Mouse (Mus musculus): ENCODE data around the gene Chrdl2. TPM values are rescaled to one million over a fixed set of nuclear protein-coding genes. Genes with fewer than 3 reads are reported as not detected.

The Chrdl2 gene
- total and polyA plus RNA-seq, 3 experiments, result 0.16 to 0.18 TPM; not detected in 1

- Histone ChIP-seq H3K36me3 (ENCODE audit: control insufficient read depth, insufficient read depth, low read length) (no peaks in the 10 kb centered on the region), H3K4me3 (no peak overlapping the region), H3K4me1 (ENCODE audit: control insufficient read depth, insufficient read depth, low read length) (no peaks in the 10 kb centered on the region), H3K9ac (ENCODE audit: low read depth, low read length) (no peak overlapping the region), H3K79me2 (replicated peaks; ENCODE audit: control insufficient read depth, insufficient read depth, low read length) (no peaks in the 10 kb centered on the region), H3K27me3 (ENCODE audit: control insufficient read depth, insufficient read depth, low read length) (no peaks in the 10 kb centered on the region), H3K27ac (no peak overlapping the region)
- DNase-seq, result no peak
- intact Hi-C loops (cut with DNase I), result no loop called here
- WGBS, result 61% methylated on average over 6 of the region's 6 CpGs
- TF ChIP-seq CTCF (IDR thresholded peaks at IDR 0.05) (no peak), EP300 (IDR thresholded peaks at IDR 0.05; ENCODE audit: insufficient read depth, low read depth, low read length) (no peak), POLR2A (IDR thresholded peaks at IDR 0.05; ENCODE audit: insufficient read depth, low read depth, low read length) (no peak)
Measured at GRCm38 (mm10) chr7:100012515-100012914, 6.5 kb downstream of the Chrdl2 start.

DNA sequence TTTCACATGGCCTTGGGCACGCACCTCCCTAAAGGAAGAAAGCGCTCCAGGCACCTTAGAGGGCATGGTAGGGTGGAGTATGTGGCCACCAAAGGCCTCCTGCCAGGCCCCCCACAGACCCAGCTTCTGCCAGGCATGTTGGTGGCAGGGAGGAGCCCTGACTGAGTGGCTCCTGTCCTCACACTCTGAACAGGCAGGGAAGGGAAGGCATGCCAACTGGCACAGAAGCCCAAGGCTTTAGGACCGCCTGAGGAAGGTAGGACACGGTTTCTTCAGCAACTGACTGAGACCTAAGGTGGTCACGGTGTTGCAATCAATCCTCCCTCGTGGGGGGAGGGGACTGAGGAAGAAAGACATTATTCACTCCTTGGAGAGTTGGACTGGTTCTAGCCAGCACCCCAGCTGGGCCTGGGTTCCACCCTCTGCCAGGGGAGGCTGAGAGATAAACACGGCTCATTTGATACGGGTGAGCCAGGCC, 8.2 kb downstream of the Chrdl2 start:
- no peak overlapping the region for H3K9ac ChIP-seq (ENCODE audit: low read depth, low read length)
- H3K4me1 ChIP-seq (ENCODE audit: control insufficient read depth, insufficient read depth, low read length), result no peaks in the 10 kb centered on the region
- intact Hi-C loops (cut with DNase I), result no loop called here

DNA sequence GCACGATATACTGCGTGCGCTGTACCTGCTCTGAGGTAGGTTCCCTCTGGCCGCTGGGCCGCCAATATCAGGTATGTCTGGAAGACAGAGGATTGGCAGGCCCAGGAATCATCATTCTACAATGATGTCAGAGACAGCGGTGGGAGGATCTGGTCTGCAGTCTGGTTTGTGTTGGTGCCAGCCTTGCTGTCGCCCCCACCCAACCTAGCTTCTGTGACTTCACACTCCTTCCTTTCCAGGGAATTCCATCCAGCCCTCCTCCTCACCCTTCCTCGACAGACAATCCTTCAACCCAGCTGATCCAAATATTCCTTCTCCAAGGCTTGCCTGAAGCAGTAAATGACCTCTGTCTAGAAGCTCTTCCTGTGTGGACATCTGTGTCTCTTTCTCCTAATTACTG, 11.1 kb downstream of the Chrdl2 start:
- TF ChIP-seq EP300 (IDR thresholded peaks at IDR 0.05; ENCODE audit: insufficient read depth, low read depth, low read length) (no peak), CTCF (IDR thresholded peaks at IDR 0.05) (no peak), POLR2A (IDR thresholded peaks at IDR 0.05; ENCODE audit: insufficient read depth, low read depth, low read length) (no peak)
- H3K27me3 ChIP-seq (ENCODE audit: control insufficient read depth, insufficient read depth, low read length), result no peaks in the 10 kb centered on the region
- intact Hi-C loops (cut with DNase I), result no loop called here
- H3K79me2 ChIP-seq (replicated peaks; ENCODE audit: control insufficient read depth, insufficient read depth, low read length), result no peaks in the 10 kb centered on the region
- H3K27ac ChIP-seq, result no peak overlapping the region
- no peaks in the 10 kb centered on the region for H3K36me3 ChIP-seq (ENCODE audit: control insufficient read depth, insufficient read depth, low read length)
- H3K4me3 ChIP-seq, result no peak overlapping the region
- H3K4me1 ChIP-seq (ENCODE audit: control insufficient read depth, insufficient read depth, low read length), result no peaks in the 10 kb centered on the region
- 81% methylated on average over 8 of the region's 8 CpGs for WGBS
- no peak for DNase-seq
- H3K9ac ChIP-seq (ENCODE audit: low read depth, low read length), result no peak overlapping the region

More for the DNA sequence above, 8.2 kb downstream of the Chrdl2 start:
- Histone ChIP-seq H3K36me3 (ENCODE audit: control insufficient read depth, insufficient read depth, low read length) (no peaks in the 10 kb centered on the region), H3K27ac (no peak overlapping the region), H3K27me3 (ENCODE audit: control insufficient read depth, insufficient read depth, low read length) (no peaks in the 10 kb centered on the region), H3K4me3 (no peak overlapping the region), H3K79me2 (replicated peaks; ENCODE audit: control insufficient read depth, insufficient read depth, low read length) (no peaks in the 10 kb centered on the region)
- WGBS, result 50% methylated on average over 8 of the region's 8 CpGs
- peak in 1 of 2 experiments; percentile 37 for DNase-seq
- TF ChIP-seq POLR2A (IDR thresholded peaks at IDR 0.05; ENCODE audit: insufficient read depth, low read depth, low read length), result no peak
- TF ChIP-seq EP300 (IDR thresholded peaks at IDR 0.05; ENCODE audit: insufficient read depth, low read depth, low read length), result no peak
- no peak for TF ChIP-seq CTCF (IDR thresholded peaks at IDR 0.05)

DNA sequence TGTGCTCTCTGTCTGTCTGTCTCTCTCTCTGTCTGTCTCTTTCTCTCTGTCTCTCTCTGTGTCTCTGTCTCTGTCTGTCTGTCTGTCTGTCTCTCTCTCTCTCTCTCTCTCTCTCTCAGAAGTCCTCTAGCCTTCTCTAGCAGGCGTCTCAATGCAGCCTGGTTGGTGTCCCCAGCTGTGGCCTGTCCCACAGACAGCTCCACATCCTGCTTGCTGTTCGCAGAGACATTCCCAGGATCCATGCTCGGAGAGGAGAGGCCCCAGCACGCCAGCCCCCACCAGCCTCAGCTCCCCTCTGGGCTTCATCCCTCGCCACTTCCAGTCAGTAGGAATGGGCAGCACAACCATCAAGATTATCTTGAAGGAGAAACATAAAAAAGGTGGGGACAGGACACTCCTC, 21.4 kb downstream of the Chrdl2 start:
- Histone ChIP-seq H3K4me1 (ENCODE audit: control insufficient read depth, insufficient read depth, low read length) (no peaks in the 10 kb centered on the region), H3K79me2 (replicated peaks; ENCODE audit: control insufficient read depth, insufficient read depth, low read length) (no peaks in the 10 kb centered on the region), H3K4me3 (no peak overlapping the region), H3K27me3 (ENCODE audit: control insufficient read depth, insufficient read depth, low read length) (no peaks in the 10 kb centered on the region; the same call in 1 of the 2 replicates), H3K36me3 (ENCODE audit: control insufficient read depth, insufficient read depth, low read length) (no peaks in the 10 kb centered on the region), H3K9ac (ENCODE audit: low read depth, low read length) (no peak overlapping the region), H3K27ac (no peak overlapping the region)
- 60% methylated on average over 5 of the region's 5 CpGs for WGBS
- intact Hi-C loops (cut with DNase I), result no loop called here
- DNase-seq, result no peak
- TF ChIP-seq POLR2A (IDR thresholded peaks at IDR 0.05; ENCODE audit: insufficient read depth, low read depth, low read length), result no peak
- TF ChIP-seq CTCF (IDR thresholded peaks at IDR 0.05), result no peak
- no peak for TF ChIP-seq EP300 (IDR thresholded peaks at IDR 0.05; ENCODE audit: insufficient read depth, low read depth, low read length)

- Histone ChIP-seq H3K36me3 (ENCODE audit: control insufficient read depth, insufficient read depth, low read length) (no peaks in the 10 kb centered on the region), H3K4me3 (no peak overlapping the region), H3K27me3 (ENCODE audit: control insufficient read depth, insufficient read depth, low read length) (no peaks in the 10 kb centered on the region; the same call in 1 of the 2 replicates), H3K4me1 (ENCODE audit: control insufficient read depth, insufficient read depth, low read length) (no peaks in the 10 kb centered on the region), H3K79me2 (replicated peaks; ENCODE audit: control insufficient read depth, insufficient read depth, low read length) (no peaks in the 10 kb centered on the region), H3K9ac (ENCODE audit: low read depth, low read length) (no peak overlapping the region), H3K27ac (no peak overlapping the region)
- no peak for DNase-seq
- WGBS, result 47% methylated on average over 3 of the region's 3 CpGs
- TF ChIP-seq POLR2A (IDR thresholded peaks at IDR 0.05; ENCODE audit: insufficient read depth, low read depth, low read length) (no peak), CTCF (IDR thresholded peaks at IDR 0.05) (peak; percentile 69), EP300 (IDR thresholded peaks at IDR 0.05; ENCODE audit: insufficient read depth, low read depth, low read length) (no peak)
- intact Hi-C loops (cut with DNase I), result no loop called here
Measured at GRCm38 (mm10) chr7:100029307-100029706, 23.3 kb downstream of the Chrdl2 start.

DNA sequence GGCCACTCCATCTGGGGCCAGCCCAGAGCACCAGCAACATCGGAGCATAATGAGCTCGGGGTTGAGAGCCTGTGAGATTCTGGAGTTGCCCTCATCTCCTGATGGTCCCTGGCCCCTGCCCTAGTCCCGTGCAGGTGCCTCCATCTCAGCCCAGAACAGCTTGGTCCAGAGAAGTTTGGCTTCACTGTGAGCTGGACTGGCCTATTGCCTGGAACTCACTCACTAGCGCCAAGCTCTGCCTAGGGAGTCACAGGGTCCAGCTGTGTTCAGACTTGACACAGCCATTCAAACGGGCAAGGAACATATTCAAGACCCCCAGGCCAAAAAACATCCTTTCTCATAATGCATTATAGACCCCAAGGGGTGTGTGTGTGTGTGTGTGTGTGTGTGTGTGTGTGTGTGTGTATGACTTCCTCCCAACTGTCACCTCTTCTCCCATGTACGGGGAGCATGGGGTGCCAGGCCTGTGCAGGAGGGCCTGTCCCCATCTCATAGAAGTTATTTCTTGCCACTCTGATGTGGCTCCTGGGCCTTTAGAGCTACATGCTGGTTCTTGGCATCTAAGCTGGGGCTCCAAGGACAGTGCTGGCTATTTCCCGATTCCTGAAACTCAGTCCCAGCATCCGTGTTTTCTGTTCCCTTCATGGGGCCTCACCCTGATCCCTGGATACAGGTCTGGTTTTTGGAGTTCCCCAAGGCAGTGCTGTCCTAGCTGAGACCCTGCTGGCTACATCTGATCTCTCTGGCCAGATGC, 25.2 kb downstream of the Chrdl2 start:
- Histone ChIP-seq H3K36me3 (ENCODE audit: control insufficient read depth, insufficient read depth, low read length) (no peaks in the 10 kb centered on the region), H3K27me3 (ENCODE audit: control insufficient read depth, insufficient read depth, low read length) (no peaks in the 10 kb centered on the region; the same call in 1 of the 2 replicates), H3K79me2 (replicated peaks; ENCODE audit: control insufficient read depth, insufficient read depth, low read length) (no peaks in the 10 kb centered on the region), H3K4me1 (ENCODE audit: control insufficient read depth, insufficient read depth, low read length) (no peaks in the 10 kb centered on the region), H3K27ac (no peak overlapping the region), H3K9ac (ENCODE audit: low read depth, low read length) (no peak overlapping the region), H3K4me3 (no peak overlapping the region)
- TF ChIP-seq POLR2A (IDR thresholded peaks at IDR 0.05; ENCODE audit: insufficient read depth, low read depth, low read length) (no peak), CTCF (IDR thresholded peaks at IDR 0.05) (no peak), EP300 (IDR thresholded peaks at IDR 0.05; ENCODE audit: insufficient read depth, low read depth, low read length) (no peak)
- WGBS, result 74% methylated on average over 8 of the region's 8 CpGs
- no peak for DNase-seq
- intact Hi-C loops (cut with DNase I), result no loop called here

Data from heart, adult 2 months (tissue).